Mouse (Mus musculus) bone marrow macrophage, adult 2 months (primary cell): ENCODE data around the gene Prm2. TPM values are rescaled to one million over a fixed set of nuclear protein-coding genes. Genes with fewer than 3 reads are reported as not detected.
"Not testable (repeated sequence)": the region's sequence is repeated elsewhere in the genome, so short reads cannot be mapped to it uniquely, and the experiment has no call there.

Experiments used
- H3K27ac ChIP-seq: 2 replicates; pipeline ENCODE4 v1.5.1; 2012; ENCODE audit warnings: low read depth, low read length; ENCODE audit not compliant: insufficient read depth
- H3K4me1 ChIP-seq: 2 replicates; pipeline ENCODE4 v1.6.1; 2012; ENCODE audit warnings: low read length; ENCODE audit not compliant: control insufficient read depth, insufficient read depth
- H3K4me3 ChIP-seq: 2 replicates; pipeline ENCODE4 v1.5.1; 2012; ENCODE audit warnings: mild to moderate bottlenecking, low read length, moderate library complexity; ENCODE audit not compliant: insufficient read depth
- CTCF ChIP-seq: IDR thresholded peaks from 2 replicates; pipeline ENCODE4 v1.5.1; 2012; ENCODE audit warnings: low read depth, mild to moderate bottlenecking, low read length, moderate library complexity
- POLR2A ChIP-seq: IDR thresholded peaks from 2 replicates; pipeline ENCODE4 v1.6.1; 2012; ENCODE audit warnings: mild to moderate bottlenecking, low read depth, low read length, borderline replicate concordance
- polyA plus RNA-seq: library from polyadenylated mRNA; stranded (reverse); fragments of >200 nt; gene quantifications from 2 replicates; pipeline ENCODE4 v1.2.4, GENCODE M21; 2012; ENCODE audit not compliant: missing spikeins, insufficient read depth, insufficient read length

Prm2 gene
- polyA plus RNA-seq, 1 experiment, result not detected

- Histone ChIP-seq H3K4me1 (no peaks in the 10 kb centered on the region), H3K4me3 (no peak overlapping the region), H3K27ac (no peak overlapping the region)
- no peak for TF ChIP-seq CTCF
- TF ChIP-seq POLR2A, result no peak
These were observed 17.8 kb upstream of the Prm2 start for GRCm38 (mm10) chr16:10813726-10814125.

GRCm38 (mm10) chr16:10812865-10813371 lies 17.0 kb upstream of the Prm2 start, which contains the start of gene Gm11172:
Gene Gm11172, plus strand, starts transcription at chr16:10812915.
- Histone ChIP-seq H3K4me3 (no peak within 1 kb of the TSS), H3K27ac (no peak within 1 kb of the TSS), H3K4me1 (no peaks in the 10 kb centered on the region)
- TF ChIP-seq CTCF, result no peak
- TF ChIP-seq POLR2A, result no peak

- Histone ChIP-seq H3K4me3 (no peak overlapping the region), H3K4me1 (no peaks in the 10 kb centered on the region), H3K27ac (no peak overlapping the region)
- TF ChIP-seq POLR2A (no peak), CTCF (no peak)
These were observed 14.4 kb upstream of the Prm2 start for GRCm38 (mm10) chr16:10810376-10810775.

- Histone ChIP-seq H3K27ac (no peak within 1 kb of the TSS), H3K4me1 (no peaks in the 10 kb centered on the region), H3K4me3 (no peak within 1 kb of the TSS)
- TF ChIP-seq CTCF (no peak), POLR2A (no peak)
These were observed 10.0 kb upstream of the Prm2 start, which contains the start of gene Prm1 for GRCm38 (mm10) chr16:10805789-10806527. Gene Prm1, minus strand, starts transcription at chr16:10805839.

GRCm38 (mm10) chr16:10802420-10802819 lies 6.5 kb upstream of the Prm2 start:
- H3K4me3 ChIP-seq, H3K4me1 ChIP-seq, H3K27ac ChIP-seq: not testable (repeated sequence)

GRCm38 (mm10) chr16:10790702-10791101 lies 5.2 kb downstream of the Prm2 start, which contains the start of gene Prm3:
Gene Prm3, minus strand, starts transcription at chr16:10790914.
- H3K27ac ChIP-seq, result no peak within 1 kb of the TSS
- no peak within 1 kb of the TSS for H3K4me3 ChIP-seq
- TF ChIP-seq CTCF (no peak), POLR2A (no peak)
- no peaks in the 10 kb centered on the region for H3K4me1 ChIP-seq

- TF ChIP-seq CTCF (no peak), POLR2A (no peak)
- Histone ChIP-seq H3K27ac (no peak overlapping the region), H3K4me3 (no peak overlapping the region), H3K4me1 (no peaks in the 10 kb centered on the region)
These were observed 7.1 kb downstream of the Prm2 start for GRCm38 (mm10) chr16:10788866-10789265.

GRCm38 (mm10) chr16:10788271-10788670 lies 7.7 kb downstream of the Prm2 start, which contains the start of gene Tnp2:
Gene Tnp2, minus strand, starts transcription at chr16:10788660.
- no peak for TF ChIP-seq POLR2A
- TF ChIP-seq CTCF, result no peak
- H3K27ac ChIP-seq, result no peak within 1 kb of the TSS

GRCm38 (mm10) chr16:10787548-10788058 lies 8.3 kb downstream of the Prm2 start:
- H3K27ac ChIP-seq, result no peak overlapping the region
- H3K4me1 ChIP-seq, result peaks cover under 1% of the 10 kb centered on the region; the same call in 1 of the 2 replicates
- no peak overlapping the region for H3K4me3 ChIP-seq
- TF ChIP-seq CTCF (no peak), POLR2A (no peak)

More at GRCm38 (mm10) chr16:10788271-10788670, 7.7 kb downstream of the Prm2 start, which contains the start of gene Tnp2:
- no peak within 1 kb of the TSS for H3K4me3 ChIP-seq
- H3K4me1 ChIP-seq, result no peaks in the 10 kb centered on the region; the same call in 1 of the 2 replicates
